Mouse (Mus musculus) lung, adult 18-20 months (tissue): Measurements from ENCODE around the gene Hcn2.
"Not testable (repeated sequence)": the region's sequence is repeated elsewhere in the genome, so short reads cannot be mapped to it uniquely, and the experiment has no call there.

Experiments used
- DNase-seq, 2 experiments: peaks; one replicate each; pipeline ENCODE4 v3.0.0; 2022; ENCODE audit warnings: mixed read lengths in 2 of 2

Gene Hcn2

GRCm38 (mm10) chr10:79745898-79746773 lies 29.7 kb downstream of the Hcn2 start, which contains the start of gene Polrmt:
TSS of gene Polrmt (minus strand) at chr10:79746581.
- DNase-seq, result peak; percentile 97 to 98

GRCm38 (mm10) chr10:79746774-79747151 lies 30.3 kb downstream of the Hcn2 start:
- no peak for DNase-seq

- DNase-seq, result no peak
These were observed 32.1 kb downstream of the Hcn2 start for GRCm38 (mm10) chr10:79748496-79748895.

DNA sequence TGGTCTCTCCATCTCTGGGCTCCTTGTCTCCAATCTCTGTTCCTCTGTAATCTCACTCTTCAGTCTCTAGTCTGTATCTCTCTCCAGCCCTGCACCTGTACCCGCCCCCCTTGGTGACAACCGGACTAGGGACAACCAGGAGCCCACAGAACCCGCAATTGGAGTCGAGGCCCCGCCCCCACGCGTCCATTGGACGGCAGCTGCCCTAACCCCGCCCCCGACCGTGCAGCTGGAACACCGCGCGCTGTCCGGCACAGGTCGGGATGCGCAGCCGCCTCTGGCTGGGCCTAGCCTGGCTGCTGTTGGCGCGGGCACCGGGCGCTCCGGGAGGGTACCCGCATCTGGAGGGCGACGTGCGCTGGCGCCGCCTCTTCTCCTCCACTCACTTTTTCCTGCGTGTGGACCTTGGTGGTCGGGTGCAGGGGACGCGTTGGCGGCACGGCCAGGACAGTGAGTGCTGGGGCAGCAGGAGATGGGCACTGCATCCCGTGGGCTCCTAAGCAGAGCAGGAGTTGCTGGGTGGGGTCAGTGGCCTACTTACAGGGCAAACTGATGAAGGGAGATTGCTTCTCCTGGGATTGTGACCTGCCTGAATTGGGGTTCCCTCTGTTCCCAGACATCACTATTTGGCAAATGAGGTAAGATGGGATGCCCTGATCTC lies 38.6 kb downstream of the Hcn2 start, which contains the start of gene Fgf22:
Fgf22 (plus strand) TSS at position 221 of the 661 bp plus-strand sequence.
- DNase-seq, result peak; percentile 67 to 76

GRCm38 (mm10) chr10:79755854-79756253 lies 39.4 kb downstream of the Hcn2 start:
- no peak for DNase-seq

- no peak for DNase-seq
These were observed 40.2 kb downstream of the Hcn2 start for GRCm38 (mm10) chr10:79756660-79757059.

GRCm38 (mm10) chr10:79759675-79760074 lies 43.2 kb downstream of the Hcn2 start:
- DNase-seq, result not testable (repeated sequence)

DNA sequence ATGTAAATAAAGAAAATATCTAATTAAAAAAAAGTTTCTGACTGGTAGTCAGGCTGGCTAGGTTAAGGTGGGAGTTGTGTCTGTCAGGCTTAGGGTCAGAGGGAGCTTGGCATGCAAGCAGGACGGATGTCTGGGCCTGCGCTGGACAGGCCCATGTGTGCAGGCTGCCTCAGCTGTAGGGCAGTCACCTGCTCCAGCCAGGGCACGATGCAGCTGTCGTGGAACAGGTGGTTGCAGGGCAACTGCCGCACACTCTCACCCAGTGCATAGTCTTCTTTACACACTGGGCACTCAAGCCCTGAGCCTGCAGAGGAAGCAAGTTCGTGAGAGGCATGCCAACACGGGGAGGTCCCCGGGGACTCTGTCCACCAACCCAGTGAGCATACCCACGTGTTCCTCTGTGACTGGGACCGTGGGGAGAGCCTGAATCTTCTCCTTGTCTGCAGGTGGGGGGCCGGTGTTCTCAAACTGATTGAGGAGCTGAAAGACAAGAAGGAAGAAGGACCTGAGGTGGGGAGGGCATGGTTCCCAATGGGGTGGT lies 44.2 kb downstream of the Hcn2 start:
- no peak for DNase-seq

DNA sequence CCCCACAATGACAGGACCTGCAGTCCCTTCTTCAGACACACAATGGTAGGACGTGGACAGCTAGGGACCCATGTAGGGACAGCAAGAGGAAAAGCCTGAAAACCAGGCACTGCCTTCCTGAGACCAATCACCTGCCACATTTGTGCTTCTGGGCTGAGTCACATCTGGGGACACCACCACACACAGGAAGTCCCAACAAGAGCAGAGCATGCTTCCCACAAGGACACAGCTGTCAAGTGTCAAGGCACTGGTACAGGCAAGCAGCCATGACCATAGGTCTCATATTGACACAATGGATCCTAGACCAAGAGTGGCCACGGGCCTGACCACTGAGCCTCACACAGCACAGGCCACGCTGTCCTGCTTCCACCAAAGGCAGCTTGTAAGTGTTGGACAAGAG lies 46.4 kb downstream of the Hcn2 start:
- no peak for DNase-seq

GRCm38 (mm10) chr10:79764234-79764633 lies 47.8 kb downstream of the Hcn2 start:
- DNase-seq, result no peak

- no peak for DNase-seq
These were observed 48.9 kb downstream of the Hcn2 start for GRCm38 (mm10) chr10:79765228-79765745.

DNA sequence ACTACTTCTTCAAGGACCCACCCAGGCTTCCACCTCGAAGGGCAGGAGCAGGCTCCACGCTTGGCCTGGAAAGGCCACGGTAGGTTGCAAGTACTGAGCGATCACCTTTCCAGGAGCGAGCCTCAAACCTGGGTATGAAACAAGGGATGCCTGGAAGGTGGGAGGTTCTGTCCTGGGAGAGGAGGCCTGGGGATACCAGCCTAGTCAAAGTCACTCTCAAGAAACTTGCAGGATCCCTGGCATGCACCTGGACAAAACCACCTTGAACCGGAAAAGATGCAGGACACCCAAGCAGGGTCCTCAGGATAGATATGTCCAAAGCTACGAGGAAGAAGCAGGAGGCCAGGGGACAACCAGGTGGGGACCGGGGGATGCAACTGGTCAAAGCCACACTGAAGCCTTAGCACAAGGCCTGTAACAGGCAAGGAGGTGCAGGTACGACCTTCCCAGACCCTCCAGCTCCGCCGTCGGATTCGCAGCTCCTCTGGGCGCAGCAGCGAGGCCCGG lies 49.6 kb downstream of the Hcn2 start:
- peak in 1 of 2 experiments; percentile 25 for DNase-seq

DNA sequence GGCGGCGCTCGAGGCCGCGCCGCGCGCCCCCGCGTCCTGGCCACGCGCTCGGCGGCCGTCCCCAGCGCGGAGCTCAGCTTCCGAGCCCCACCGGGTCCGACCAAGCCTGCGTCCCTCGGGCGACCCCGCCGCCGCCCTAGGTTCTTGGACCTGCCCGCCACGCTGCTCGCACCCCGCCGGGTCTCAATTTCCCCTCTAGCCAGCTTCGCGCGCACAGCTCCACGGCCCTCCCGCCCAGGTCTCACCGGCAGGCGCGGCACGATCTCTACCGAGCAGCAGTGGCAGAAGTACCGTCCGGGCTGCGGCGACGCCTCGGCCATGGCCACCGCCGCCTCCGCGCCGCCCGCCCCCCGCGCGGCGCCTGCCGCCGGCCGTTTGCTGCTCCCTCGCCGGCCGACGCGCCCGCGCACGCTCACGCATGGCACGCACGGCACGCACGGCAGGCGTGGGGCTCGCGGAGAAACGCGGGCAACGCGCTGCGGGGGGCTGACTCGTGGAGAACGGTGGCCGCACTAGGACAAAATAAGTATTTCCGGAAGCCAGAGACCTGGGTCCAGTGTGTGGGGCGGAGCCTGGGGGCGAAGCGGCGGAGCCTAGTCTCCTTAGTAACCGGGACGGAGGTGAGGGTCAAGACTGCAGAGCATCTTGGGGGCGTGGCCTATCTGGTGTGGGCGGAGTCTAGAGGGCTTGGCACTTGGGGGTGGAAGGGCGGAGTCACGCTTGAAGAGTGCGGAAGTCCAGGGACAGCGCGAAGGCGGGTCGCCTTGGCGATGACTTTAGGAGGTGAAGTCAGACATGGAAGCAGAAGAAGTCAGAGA lies 50.3 kb downstream of the Hcn2 start, which contains the start of gene Rnf126:
Rnf126 (minus strand) TSS at position 445 of the 818 bp plus-strand sequence.
- DNase-seq, result peak; percentile 99

- DNase-seq, result peak; percentile 89 to 92
These were observed 51.2 kb downstream of the Hcn2 start for GRCm38 (mm10) chr10:79767372-79768244.

DNA sequence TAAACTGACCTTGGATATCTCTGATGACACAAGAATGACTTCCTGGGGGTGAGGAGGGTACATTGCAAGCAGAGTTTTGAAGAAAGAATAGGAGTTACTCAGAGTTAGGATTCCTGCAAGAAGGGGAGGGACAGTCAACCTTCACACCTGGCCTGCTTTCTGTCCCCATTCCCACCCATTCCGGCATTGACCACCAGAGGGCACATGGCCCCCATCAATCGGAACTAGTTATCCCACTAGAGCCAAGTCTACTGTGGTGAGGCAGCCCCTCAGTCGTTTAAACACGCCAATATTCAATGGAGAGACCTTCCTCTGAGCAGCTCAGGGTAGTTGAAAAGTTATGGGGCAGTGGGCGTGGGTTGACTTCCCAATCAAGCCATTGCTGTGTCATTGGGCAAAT lies 52.0 kb downstream of the Hcn2 start:
- peak; percentile 78 to 82 for DNase-seq

GRCm38 (mm10) chr10:79769329-79769728 lies 52.9 kb downstream of the Hcn2 start:
- DNase-seq, result no peak

- no peak for DNase-seq
These were observed 55.9 kb downstream of the Hcn2 start for GRCm38 (mm10) chr10:79772320-79772719.

- DNase-seq, result no peak
These were observed 56.8 kb downstream of the Hcn2 start for GRCm38 (mm10) chr10:79773208-79773607.

DNA sequence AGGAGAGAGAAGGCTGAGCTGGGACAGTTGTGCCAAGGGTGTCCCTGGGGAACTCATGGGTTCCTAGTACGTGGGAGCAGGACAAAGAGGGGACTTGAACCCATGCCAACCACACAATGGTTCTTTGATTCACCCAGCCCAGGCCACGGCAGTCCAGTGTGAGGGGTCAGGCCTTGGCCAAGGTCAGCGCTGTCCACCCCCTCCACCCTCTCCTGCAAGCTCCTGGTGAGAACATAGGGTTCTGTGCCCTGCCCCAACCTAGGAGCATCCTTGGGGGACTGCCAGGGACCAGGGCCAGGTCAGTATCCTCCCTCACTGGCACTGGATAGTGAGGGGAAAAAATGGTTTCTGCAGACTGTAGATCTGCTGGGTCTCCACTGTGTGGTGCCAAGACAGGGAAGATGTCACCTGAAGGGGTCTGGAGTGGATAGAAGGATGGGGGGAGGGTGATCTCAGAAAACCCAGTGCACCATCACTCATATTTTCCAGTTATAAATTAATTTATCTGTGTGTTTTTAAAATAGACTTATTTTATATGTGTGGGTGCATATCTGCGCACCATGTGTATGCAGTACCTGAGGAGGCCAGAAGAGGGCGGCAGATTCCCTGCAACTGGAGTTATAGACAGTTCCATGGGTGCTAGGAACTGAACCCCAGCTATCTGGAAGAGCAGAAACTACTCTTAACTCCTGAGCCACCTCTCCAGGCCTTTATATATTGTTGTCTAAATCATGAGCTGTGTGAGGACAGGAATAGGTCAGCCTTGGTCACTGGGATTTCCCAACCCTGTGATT lies 58.2 kb downstream of the Hcn2 start:
- no peak for DNase-seq

DNA sequence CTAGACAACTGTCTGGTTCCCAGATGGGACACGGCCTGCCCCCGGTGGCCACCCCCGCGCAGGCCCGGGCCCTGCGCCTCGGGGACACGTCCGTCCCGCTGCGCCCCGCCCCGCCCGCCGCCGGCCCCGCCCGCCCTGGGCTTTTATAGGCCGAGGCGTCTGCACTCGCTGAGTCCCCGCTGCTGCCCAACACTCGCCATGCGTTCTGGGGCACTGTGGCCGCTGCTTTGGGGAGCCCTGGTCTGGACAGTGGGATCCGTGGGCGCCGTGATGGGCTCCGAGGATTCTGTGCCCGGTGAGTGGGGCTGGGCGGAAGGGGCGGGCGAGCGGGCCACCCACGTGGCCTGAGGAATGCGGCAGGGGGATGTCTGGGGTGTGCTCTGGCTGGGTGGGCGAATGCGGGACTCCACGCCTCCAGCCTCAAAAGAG lies 60.7 kb downstream of the Hcn2 start, which contains the start of gene Fstl3:
Fstl3 (plus strand) TSS at position 170 of the 429 bp plus-strand sequence.
- peak in 1 of 2 experiments; percentile 52 for DNase-seq
